Mouse (Mus musculus) midbrain, postnatal 0 days (tissue): ENCODE data around the gene Tagln3. TPM values are rescaled to one million over a fixed set of nuclear protein-coding genes. Genes with fewer than 3 reads are reported as not detected.

ENCODE experiments used
- ATAC-seq: fragments of 200-750 bp; cut with Nextera tagmentation; 2 replicates; pipeline ENCODE4 v1.8.0; 2017; ENCODE audit warnings: moderate number of reproducible peaks, mild to moderate bottlenecking, moderate TSS enrichment, moderate library complexity; ENCODE audit not compliant: low FRiP score
- DNase-seq: peaks from one replicate; pipeline ENCODE4 v3.0.0-alpha.2; 2015; ENCODE audit warnings: low spot score
- H3K27ac ChIP-seq: fragments of 300-500 bp; sonication (generic); 2 replicates; pipeline ENCODE4 v1.5.1; 2014; ENCODE audit warnings: low read depth, mild to moderate bottlenecking, low read length, mixed read lengths
- H3K27me3 ChIP-seq: fragments of 300-500 bp; sonication (generic); 2 replicates; pipeline ENCODE4 v1.6.1; 2014; ENCODE audit warnings: low read length, control low read depth, mixed read lengths; ENCODE audit not compliant: insufficient read depth
- H3K36me3 ChIP-seq: fragments of 300-500 bp; sonication (generic); 2 replicates; pipeline ENCODE4 v1.6.1; 2014; ENCODE audit warnings: low read length, control low read depth, mixed read lengths; ENCODE audit not compliant: insufficient read depth
- H3K4me1 ChIP-seq: fragments of 300-500 bp; sonication (generic); 2 replicates; pipeline ENCODE4 v1.6.1; 2014; ENCODE audit warnings: mild to moderate bottlenecking, control low read depth, antibody characterized with exemption, low read length, mixed read lengths; ENCODE audit not compliant: insufficient read depth
- H3K4me2 ChIP-seq: fragments of 300-500 bp; sonication (generic); 2 replicates; pipeline ENCODE4 v1.6.1; 2014; ENCODE audit warnings: low read depth, mild to moderate bottlenecking, low read length, mixed read lengths; ENCODE audit not compliant: poor library complexity, severe bottlenecking
- H3K4me3 ChIP-seq: fragments of 300-500 bp; sonication (generic); 2 replicates; pipeline ENCODE4 v1.5.1; 2014; ENCODE audit warnings: low read depth, mild to moderate bottlenecking, low read length, moderate library complexity
- H3K9ac ChIP-seq: fragments of 300-500 bp; sonication (generic); replicated peaks from 2 replicates; pipeline ENCODE4 v1.6.1; 2014; ENCODE audit warnings: mild to moderate bottlenecking, low read length, moderate library complexity, mixed read lengths; ENCODE audit not compliant: poor library complexity, severe bottlenecking
- H3K9me3 ChIP-seq: fragments of 300-500 bp; sonication (generic); 2 replicates; pipeline ENCODE4 v1.6.1; 2016; ENCODE audit warnings: low read length, control low read depth
- CTCF ChIP-seq: IDR thresholded peaks from 2 replicates; pipeline ENCODE4 v1.5.1; 2016; ENCODE audit warnings: antibody characterized with exemption, mild to moderate bottlenecking
- WGBS: fragments of 180-500 bp; shearing (Covaris S2); extraction: QIAGEN DNeasy Blood & Tissue Kit; methylation state at CpG from one replicate; pipeline ENCODE4 v1.1.7; 2014; 5-methylcytosine and 5-hydroxymethylcytosine counted together
- polyA plus RNA-seq: library from polyadenylated mRNA; unstranded; fragments of >200 nt; fragmentation: Nextera tagmentation; extraction: Ambion mirVana; gene quantifications from 2 replicates; pipeline ENCODE4 v1.2.1, GENCODE M21; 2015
- total RNA-seq: library from RNA; depleted of rRNA; stranded (reverse); fragments of >200 nt; gene quantifications from 2 replicates; pipeline ENCODE4 v1.2.3, GENCODE M21; 2014

Tagln3 gene
- total and polyA plus RNA-seq, 2 experiments from 2014 or later, result 141 to 221 TPM

DNA sequence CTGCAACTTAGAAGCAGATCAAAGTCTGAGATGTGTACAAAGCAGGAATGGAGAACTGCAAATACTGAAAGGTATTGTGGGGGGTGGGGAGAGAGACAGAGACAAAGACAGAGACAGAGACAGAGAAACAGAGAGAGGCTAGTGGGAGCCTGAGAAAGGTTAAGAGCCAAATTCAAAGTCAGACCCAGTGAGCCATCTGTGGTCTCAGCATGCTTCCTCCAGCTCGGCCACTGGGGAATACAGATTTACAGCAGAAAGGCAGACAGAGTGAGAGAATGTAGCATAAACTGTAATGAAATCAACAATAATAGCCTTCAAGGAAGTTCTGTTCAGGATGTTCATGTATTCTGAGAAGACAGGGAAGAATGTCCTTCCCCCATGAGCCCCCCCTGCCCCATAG is 10.5 kb downstream of the Tagln3 start:
- DNase-seq (no peak), ATAC-seq (no peak)
- 74% methylated on average over 1 of the region's 1 CpGs for WGBS
- no peak for TF ChIP-seq CTCF
- H3K4me1 ChIP-seq, result no peaks in the 10 kb centered on the region
- H3K4me2 ChIP-seq, result no peak overlapping the region
- H3K9ac ChIP-seq, result no peak overlapping the region
- H3K27ac ChIP-seq, result no peak overlapping the region
- H3K9me3 ChIP-seq, result no peaks in the 10 kb centered on the region
- H3K27me3 ChIP-seq, result no peaks in the 10 kb centered on the region
- peaks cover 23% of the 10 kb centered on the region for H3K36me3 ChIP-seq
- no peak overlapping the region for H3K4me3 ChIP-seq

DNA sequence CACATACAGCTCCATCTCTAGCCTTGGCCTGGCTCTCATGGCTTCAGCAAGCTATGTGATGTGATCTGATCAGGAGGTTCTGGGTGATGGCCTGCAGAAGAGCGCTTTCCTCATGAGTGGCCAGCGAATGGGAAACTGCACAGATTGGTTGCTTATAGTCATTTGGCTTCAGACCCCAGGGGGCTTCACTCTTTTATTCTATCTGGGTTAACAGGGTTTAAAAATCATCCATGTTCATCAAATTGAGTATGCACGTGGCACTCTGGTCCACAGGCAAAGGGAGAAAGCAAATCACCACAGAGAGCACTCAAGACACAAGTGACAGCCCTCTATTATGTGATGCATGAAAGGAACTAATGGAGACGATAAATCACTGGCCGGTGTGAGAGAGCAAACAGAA is 11.1 kb downstream of the Tagln3 start:
- no peak overlapping the region for H3K4me3 ChIP-seq
- H3K4me1 ChIP-seq, result no peaks in the 10 kb centered on the region
- no peak overlapping the region for H3K4me2 ChIP-seq
- peaks cover 17% of the 10 kb centered on the region for H3K36me3 ChIP-seq
- no peak for TF ChIP-seq CTCF
- H3K27me3 ChIP-seq, result no peaks in the 10 kb centered on the region
- 83% methylated on average over 5 of the region's 5 CpGs for WGBS
- no peak overlapping the region for H3K27ac ChIP-seq
- H3K9ac ChIP-seq, result no peak overlapping the region
- ATAC-seq (no peak), DNase-seq (no peak)
- H3K9me3 ChIP-seq, result no peaks in the 10 kb centered on the region

DNA sequence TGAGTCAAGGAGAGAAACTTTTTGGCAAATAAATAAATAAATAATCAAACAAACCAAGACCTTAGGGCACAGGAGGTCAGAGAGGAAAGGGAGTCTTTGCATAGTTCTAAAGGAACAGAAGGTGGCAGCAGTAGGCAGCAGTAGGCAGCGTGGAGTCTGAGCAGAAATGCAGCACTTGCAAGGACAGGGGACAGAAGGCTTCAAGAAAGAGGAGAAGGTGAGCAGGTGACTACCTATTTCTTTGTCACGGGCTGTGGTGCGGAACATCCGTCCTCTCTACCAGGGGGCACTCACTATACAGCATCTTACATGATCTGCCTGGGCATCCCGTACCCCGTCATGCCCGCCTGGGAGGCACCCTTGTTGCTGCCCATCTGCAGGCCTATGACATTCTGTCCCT is 13.1 kb downstream of the Tagln3 start:
- Histone ChIP-seq H3K4me2 (no peak overlapping the region), H3K9ac (no peak overlapping the region), H3K9me3 (no peaks in the 10 kb centered on the region), H3K27me3 (no peaks in the 10 kb centered on the region), H3K4me1 (no peaks in the 10 kb centered on the region), H3K4me3 (no peak overlapping the region), H3K36me3 (peaks cover 11% of the 10 kb centered on the region), H3K27ac (no peak overlapping the region)
- WGBS, result 69% methylated on average over 7 of the region's 7 CpGs
- peak; percentile 69 for TF ChIP-seq CTCF
- peak; percentile 19; the same call in 1 of the 2 replicates for ATAC-seq
- peak; percentile 26 for DNase-seq

DNA sequence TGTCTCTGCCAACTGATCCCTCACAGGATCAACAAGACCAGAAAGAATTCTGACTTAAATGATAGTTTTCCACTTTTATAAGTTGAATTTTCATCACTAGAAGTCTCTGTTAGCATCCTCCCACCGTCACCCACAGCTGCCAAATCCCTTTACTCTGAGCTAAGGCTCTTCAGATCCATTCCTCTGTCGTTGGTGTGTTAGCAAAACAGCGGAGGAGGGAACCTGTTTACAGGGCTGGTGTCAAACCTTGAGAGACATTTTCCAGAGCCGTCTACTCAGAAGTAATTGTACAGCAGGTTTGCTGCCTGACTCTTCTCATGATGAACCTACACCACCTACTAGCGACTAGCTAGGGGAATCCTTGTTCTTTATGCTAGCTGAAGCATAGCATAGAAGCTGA is 25.1 kb downstream of the Tagln3 start:
- ATAC-seq (no peak), DNase-seq (no peak)
- Histone ChIP-seq H3K27ac (no peak overlapping the region), H3K27me3 (no peaks in the 10 kb centered on the region), H3K4me1 (no peaks in the 10 kb centered on the region), H3K36me3 (no peaks in the 10 kb centered on the region), H3K9ac (no peak overlapping the region), H3K4me3 (no peak overlapping the region), H3K4me2 (no peak overlapping the region), H3K9me3 (no peaks in the 10 kb centered on the region)
- WGBS, result 77% methylated on average over 5 of the region's 5 CpGs
- TF ChIP-seq CTCF, result no peak

DNA sequence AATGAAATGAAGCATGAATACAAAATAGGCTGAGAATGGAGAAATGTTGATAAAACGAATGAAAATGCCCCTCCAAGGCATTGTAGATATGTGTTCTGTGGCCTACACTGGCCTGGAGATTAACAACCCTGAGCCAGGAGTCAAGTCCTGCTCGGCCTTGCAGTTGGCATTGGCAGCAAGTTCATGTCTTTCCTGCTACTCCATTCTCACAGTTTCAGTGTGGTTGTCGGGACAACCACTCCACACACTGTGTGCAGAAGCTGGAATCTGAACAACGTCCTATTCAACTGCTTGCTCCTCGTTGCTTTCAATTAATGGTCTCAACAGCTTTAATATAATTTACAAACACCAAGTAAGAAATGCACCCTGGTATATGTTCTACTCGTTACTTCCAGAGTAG is 26.4 kb downstream of the Tagln3 start:
- 55% methylated on average over 6 of the region's 6 CpGs for WGBS
- no peak overlapping the region for H3K27ac ChIP-seq

DNA sequence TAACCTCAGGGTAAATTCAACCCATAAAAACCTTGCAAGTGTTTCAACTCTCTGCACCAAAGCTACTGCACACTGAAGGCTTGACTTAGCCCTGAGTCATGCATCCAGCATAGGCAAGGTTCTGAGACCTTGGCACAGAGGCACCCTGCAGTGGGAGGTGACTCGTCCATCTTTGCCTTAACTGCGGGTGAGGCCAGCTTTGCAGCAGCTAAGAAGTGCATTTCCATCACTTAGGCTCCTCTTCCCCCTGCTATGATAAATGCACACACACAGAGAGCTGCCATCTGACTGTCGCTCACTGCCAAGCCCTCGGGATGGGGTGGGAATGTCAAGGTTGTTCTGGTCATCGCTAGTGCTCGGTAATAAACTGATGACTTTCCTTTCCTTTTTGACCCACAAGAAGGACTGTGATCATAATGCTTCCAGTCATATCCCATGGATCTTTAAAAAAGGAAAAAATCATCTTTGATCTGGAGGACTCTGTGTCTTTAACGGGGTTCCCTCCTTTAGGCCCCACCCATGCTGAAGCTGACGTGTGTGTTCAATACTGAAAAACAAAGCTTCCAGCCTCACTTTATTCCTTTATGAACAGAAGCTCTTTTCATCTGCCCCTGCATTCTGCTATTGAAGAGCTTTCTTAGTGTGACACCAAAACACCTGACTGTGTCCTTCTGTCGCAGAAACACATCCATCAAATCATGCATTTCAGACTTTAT is 28.8 kb downstream of the Tagln3 start:
- H3K9me3 ChIP-seq, result no peaks in the 10 kb centered on the region
- no peak overlapping the region for H3K4me3 ChIP-seq
- no peaks in the 10 kb centered on the region for H3K4me1 ChIP-seq
- no peak overlapping the region for H3K4me2 ChIP-seq
- no peak overlapping the region for H3K27ac ChIP-seq
- DNase-seq (peak; percentile 14), ATAC-seq (0 out of 2 replicates have a peak, but pooled peaks have one; percentile 33)
- no peaks in the 10 kb centered on the region for H3K27me3 ChIP-seq
- H3K36me3 ChIP-seq, result no peaks in the 10 kb centered on the region
- WGBS, result 66% methylated on average over 9 of the region's 9 CpGs
- H3K9ac ChIP-seq, result no peak overlapping the region
- no peak for TF ChIP-seq CTCF

More for the DNA sequence above, 26.4 kb downstream of the Tagln3 start:
- Histone ChIP-seq H3K4me1 (no peaks in the 10 kb centered on the region), H3K27me3 (no peaks in the 10 kb centered on the region), H3K9ac (no peak overlapping the region), H3K4me3 (no peak overlapping the region), H3K36me3 (no peaks in the 10 kb centered on the region), H3K9me3 (no peaks in the 10 kb centered on the region), H3K4me2 (no peak overlapping the region)
- ATAC-seq, result peak; percentile 80
- no peak for TF ChIP-seq CTCF
- DNase-seq, result peak; percentile 70
